Mouse (Mus musculus) liver, adult 2 months (tissue): ENCODE measurements around the gene Tspan31.

ENCODE experiments used
- CTCF ChIP-seq: fragments of 200-500 bp; IDR thresholded peaks from 2 replicates; pipeline ENCODE4 v1.5.1; 2011; ENCODE audit warnings: low read depth, low read length, control low read depth
- POLR2A ChIP-seq: fragments of 200-500 bp; IDR thresholded peaks from 2 replicates; pipeline ENCODE4 v1.6.1; 2011; ENCODE audit warnings: low read length, control low read depth; ENCODE audit not compliant: insufficient read depth; ENCODE audit errors: extremely low read depth

DNA sequence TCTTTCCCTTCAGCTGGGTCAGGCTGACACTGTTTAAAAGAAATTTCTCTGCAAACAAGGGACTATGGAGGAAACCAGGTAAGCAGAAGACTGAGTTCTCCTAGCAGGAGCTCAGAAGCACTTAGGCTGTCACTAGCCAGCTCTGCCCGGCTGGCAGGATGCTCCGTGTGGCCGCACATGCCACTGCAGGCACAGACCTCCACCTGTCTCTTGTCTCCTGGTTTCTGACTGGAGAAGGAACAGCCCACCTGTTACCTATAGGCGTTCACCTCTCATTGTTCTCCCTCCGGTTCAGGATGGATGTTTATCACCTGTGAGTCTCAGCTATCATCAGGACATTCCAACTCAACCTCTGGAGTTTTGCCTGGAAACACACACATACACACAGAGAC is 13.8 kb upstream of the Tspan31 start:
- TF ChIP-seq POLR2A = no peak
- no peak for TF ChIP-seq CTCF
